Mouse (Mus musculus) thymus, adult 2 months (tissue): Measurements from ENCODE around the gene Pdia4. TPM values are rescaled to one million over a fixed set of nuclear protein-coding genes. Genes with fewer than 3 reads are reported as not detected.

Experiments
- DNase-seq: peaks from one replicate; pipeline ENCODE4 v3.0.0; 2021
- H3K27ac ChIP-seq: fragments of 200-500 bp; 2 replicates; pipeline ENCODE4 v1.5.1; 2012; ENCODE audit warnings: low read length, control low read depth; ENCODE audit not compliant: control insufficient read depth, insufficient read depth
- H3K27me3 ChIP-seq: fragments of 200-500 bp; 2 replicates; pipeline ENCODE4 v1.6.1; 2012; ENCODE audit warnings: mild to moderate bottlenecking, low read length, moderate library complexity, mixed read lengths; ENCODE audit not compliant: control insufficient read depth, insufficient read depth
- H3K36me3 ChIP-seq: fragments of 200-500 bp; 2 replicates; pipeline ENCODE4 v1.6.1; 2012; ENCODE audit warnings: mild to moderate bottlenecking, low read length, moderate library complexity; ENCODE audit not compliant: control insufficient read depth, insufficient read depth
- H3K4me1 ChIP-seq: fragments of 200-500 bp; replicated peaks from 2 replicates; pipeline ENCODE4 v1.6.1; 2012; ENCODE audit warnings: low read length; ENCODE audit not compliant: control insufficient read depth, insufficient read depth
- H3K4me3 ChIP-seq: fragments of 200-500 bp; 2 replicates; pipeline ENCODE4 v1.5.1; 2012; ENCODE audit warnings: mild to moderate bottlenecking, low read length, control low read depth, moderate library complexity; ENCODE audit not compliant: control insufficient read depth, insufficient read depth
- CTCF ChIP-seq: fragments of 200-500 bp; IDR thresholded peaks from 2 replicates; pipeline ENCODE4 v1.5.1; 2012; ENCODE audit warnings: mild to moderate bottlenecking, control low read depth, low read length, moderate library complexity, borderline replicate concordance; ENCODE audit not compliant: control insufficient read depth, poor library complexity, insufficient read depth; ENCODE audit errors: extremely low read depth
- POLR2A ChIP-seq: fragments of 200-500 bp; IDR thresholded peaks from 2 replicates; pipeline ENCODE4 v1.6.1; 2012; ENCODE audit warnings: mild to moderate bottlenecking, low read length, control low read depth, moderate library complexity; ENCODE audit not compliant: control insufficient read depth, poor library complexity, insufficient read depth; ENCODE audit errors: extremely low read depth
- WGBS: fragments of 180-500 bp; shearing (Covaris S2); methylation state at CpG from one replicate; pipeline ENCODE4 v1.1.7; 2018; 5-methylcytosine and 5-hydroxymethylcytosine counted together
- polyA plus RNA-seq: library from polyadenylated mRNA; depleted of rRNA; stranded (reverse); fragments of >200 nt; gene quantifications from 2 replicates; pipeline ENCODE4 v1.2.3, GENCODE M21; 2012

Pdia4 gene
- polyA plus RNA-seq, 1 experiment: 24.7 TPM

GRCm38 (mm10) chr6:47827462-47827861, 14.2 kb upstream of the Pdia4 start:
- H3K27me3 ChIP-seq: no peaks in the 10 kb centered on the region
- no peak for TF ChIP-seq POLR2A
- no peak for TF ChIP-seq CTCF
- H3K4me3 ChIP-seq: no peak overlapping the region
- no peak overlapping the region for H3K27ac ChIP-seq
- H3K4me1 ChIP-seq: peaks cover 3% of the 10 kb centered on the region; the same call in 1 of the 2 replicates
- DNase-seq: no peak
- WGBS: 98% methylated on average over 4 of the region's 4 CpGs
- no peaks in the 10 kb centered on the region for H3K36me3 ChIP-seq

- H3K36me3 ChIP-seq: no peaks in the 10 kb centered on the region
- DNase-seq: no peak
- WGBS: 89% methylated on average over 2 of the region's 2 CpGs
- no peak overlapping the region for H3K27ac ChIP-seq
- no peak overlapping the region for H3K4me3 ChIP-seq
- H3K4me1 ChIP-seq: no peaks in the 10 kb centered on the region
- TF ChIP-seq POLR2A (no peak), CTCF (no peak)
- H3K27me3 ChIP-seq: no peaks in the 10 kb centered on the region
Measured at GRCm38 (mm10) chr6:47824241-47824640, 11.0 kb upstream of the Pdia4 start.

GRCm38 (mm10) chr6:47821776-47822175, 8.5 kb upstream of the Pdia4 start:
- TF ChIP-seq POLR2A: no peak
- TF ChIP-seq CTCF: no peak
- Histone ChIP-seq H3K27ac (no peak overlapping the region), H3K4me1 (no peaks in the 10 kb centered on the region), H3K27me3 (no peaks in the 10 kb centered on the region), H3K36me3 (no peaks in the 10 kb centered on the region), H3K4me3 (no peak overlapping the region)
- WGBS: 93% methylated on average over 6 of the region's 6 CpGs
- DNase-seq: no peak

GRCm38 (mm10) chr6:47821236-47821635, 8.0 kb upstream of the Pdia4 start:
- no peaks in the 10 kb centered on the region for H3K36me3 ChIP-seq
- H3K27ac ChIP-seq: no peak overlapping the region
- H3K27me3 ChIP-seq: no peaks in the 10 kb centered on the region
- H3K4me3 ChIP-seq: no peak overlapping the region
- no peak for DNase-seq
- whole genome bisulfite sequencing: 96% methylated on average over 5 of the region's 5 CpGs
- H3K4me1 ChIP-seq: no peaks in the 10 kb centered on the region
- TF ChIP-seq POLR2A (no peak), CTCF (no peak)

GRCm38 (mm10) chr6:47819626-47820325, 6.5 kb upstream of the Pdia4 start:
- DNase-seq: no peak
- H3K27ac ChIP-seq: no peak overlapping the region
- 97% methylated on average over 23 of the region's 23 CpGs for WGBS

GRCm38 (mm10) chr6:47818721-47819120, 5.5 kb upstream of the Pdia4 start:
- no peak for TF ChIP-seq POLR2A
- TF ChIP-seq CTCF: no peak
- no peaks in the 10 kb centered on the region for H3K36me3 ChIP-seq
- 90% methylated on average over 8 of the region's 8 CpGs for WGBS
- no peak overlapping the region for H3K4me3 ChIP-seq
- DNase-seq: no peak
- H3K27me3 ChIP-seq: no peaks in the 10 kb centered on the region
- H3K27ac ChIP-seq: no peak overlapping the region
- H3K4me1 ChIP-seq: no peaks in the 10 kb centered on the region

More at GRCm38 (mm10) chr6:47819626-47820325, 6.5 kb upstream of the Pdia4 start:
- Histone ChIP-seq H3K4me1 (no peaks in the 10 kb centered on the region), H3K4me3 (no peak overlapping the region), H3K27me3 (no peaks in the 10 kb centered on the region), H3K36me3 (no peaks in the 10 kb centered on the region)
- no peak for TF ChIP-seq CTCF
- no peak for TF ChIP-seq POLR2A

- no peaks in the 10 kb centered on the region for H3K36me3 ChIP-seq
- H3K4me3 ChIP-seq: no peak overlapping the region
- H3K27me3 ChIP-seq: no peaks in the 10 kb centered on the region
- H3K4me1 ChIP-seq: peaks cover 4% of the 10 kb centered on the region
- TF ChIP-seq POLR2A (no peak), CTCF (no peak)
- DNase-seq: no peak
- 97% methylated on average over 1 of the region's 1 CpGs for WGBS
- H3K27ac ChIP-seq: no peak overlapping the region
Measured at GRCm38 (mm10) chr6:47816151-47816550, 2.9 kb upstream of the Pdia4 start.
